Mouse (Mus musculus) cerebellum, adult 11-12 months (tissue): ENCODE measurements around the gene Notch3.
"Not testable (repeated sequence)": the region's sequence is repeated elsewhere in the genome, so short reads cannot be mapped to it uniquely, and the experiment has no call there.

Experiments
- DNase-seq: peaks from one replicate; pipeline ENCODE4 v3.0.0; 2022

The Notch3 gene

GRCm38 (mm10) chr17:32166687-32167086, at the start of gene Notch3:
Gene Notch3, minus strand, starts transcription at chr17:32166852.
- DNase-seq, result no peak

- DNase-seq, result not testable (repeated sequence)
Observed at GRCm38 (mm10) chr17:32215587-32215986, 48.9 kb upstream of the Notch3 start.

GRCm38 (mm10) chr17:32211554-32211953, 44.9 kb upstream of the Notch3 start:
- DNase-seq, result not testable (repeated sequence)

GRCm38 (mm10) chr17:32209752-32210151, 43.1 kb upstream of the Notch3 start:
- DNase-seq, result peak; percentile 48

GRCm38 (mm10) chr17:32209144-32209543, 42.5 kb upstream of the Notch3 start:
- no peak for DNase-seq

GRCm38 (mm10) chr17:32207586-32208245, 41.1 kb upstream of the Notch3 start:
- DNase-seq, result no peak

GRCm38 (mm10) chr17:32205345-32205744, 38.7 kb upstream of the Notch3 start:
- no peak for DNase-seq

GRCm38 (mm10) chr17:32202972-32203371, 36.3 kb upstream of the Notch3 start:
- DNase-seq, result no peak

- DNase-seq, result no peak
Observed at GRCm38 (mm10) chr17:32201086-32201485, 34.4 kb upstream of the Notch3 start.

- no peak for DNase-seq
Observed at GRCm38 (mm10) chr17:32199796-32200195, 33.1 kb upstream of the Notch3 start.

GRCm38 (mm10) chr17:32197156-32197555, 30.5 kb upstream of the Notch3 start:
- DNase-seq, result peak; percentile 32

- DNase-seq, result no peak
Observed at GRCm38 (mm10) chr17:32195725-32196124, 29.1 kb upstream of the Notch3 start.

GRCm38 (mm10) chr17:32193010-32193409, 26.4 kb upstream of the Notch3 start:
- DNase-seq, result no peak

GRCm38 (mm10) chr17:32189850-32190249, 23.2 kb upstream of the Notch3 start:
- DNase-seq, result no peak

GRCm38 (mm10) chr17:32188863-32189636, 22.4 kb upstream of the Notch3 start, which contains the start of gene Ephx3:
Gene Ephx3, minus strand, starts transcription at chr17:32189549.
- DNase-seq, result no peak

GRCm38 (mm10) chr17:32183017-32183416, 16.4 kb upstream of the Notch3 start:
- DNase-seq, result no peak

GRCm38 (mm10) chr17:32179621-32180491, 13.2 kb upstream of the Notch3 start:
- DNase-seq, result no peak

GRCm38 (mm10) chr17:32176919-32177318, 10.3 kb upstream of the Notch3 start:
- DNase-seq, result no peak

- DNase-seq, result no peak
Observed at GRCm38 (mm10) chr17:32173166-32173565, 6.5 kb upstream of the Notch3 start.

GRCm38 (mm10) chr17:32172485-32172884, 5.8 kb upstream of the Notch3 start:
- DNase-seq, result no peak

GRCm38 (mm10) chr17:32169518-32170225, 3.0 kb upstream of the Notch3 start:
- DNase-seq, result no peak

- DNase-seq, result no peak
Observed at GRCm38 (mm10) chr17:32165803-32166595, 653 bp downstream of the Notch3 start.
